Mouse (Mus musculus): ENCODE measurements around the gene Gm10563. TPM values are rescaled to one million over a fixed set of nuclear protein-coding genes. Genes with fewer than 3 reads are reported as not detected.
A peak's percentile ranks its signal among the peaks of the same experiment; 100 is the strongest.

Gene Gm10563
- polyA plus RNA-seq, 1 experiment from 2014 or later = not detected

DNA sequence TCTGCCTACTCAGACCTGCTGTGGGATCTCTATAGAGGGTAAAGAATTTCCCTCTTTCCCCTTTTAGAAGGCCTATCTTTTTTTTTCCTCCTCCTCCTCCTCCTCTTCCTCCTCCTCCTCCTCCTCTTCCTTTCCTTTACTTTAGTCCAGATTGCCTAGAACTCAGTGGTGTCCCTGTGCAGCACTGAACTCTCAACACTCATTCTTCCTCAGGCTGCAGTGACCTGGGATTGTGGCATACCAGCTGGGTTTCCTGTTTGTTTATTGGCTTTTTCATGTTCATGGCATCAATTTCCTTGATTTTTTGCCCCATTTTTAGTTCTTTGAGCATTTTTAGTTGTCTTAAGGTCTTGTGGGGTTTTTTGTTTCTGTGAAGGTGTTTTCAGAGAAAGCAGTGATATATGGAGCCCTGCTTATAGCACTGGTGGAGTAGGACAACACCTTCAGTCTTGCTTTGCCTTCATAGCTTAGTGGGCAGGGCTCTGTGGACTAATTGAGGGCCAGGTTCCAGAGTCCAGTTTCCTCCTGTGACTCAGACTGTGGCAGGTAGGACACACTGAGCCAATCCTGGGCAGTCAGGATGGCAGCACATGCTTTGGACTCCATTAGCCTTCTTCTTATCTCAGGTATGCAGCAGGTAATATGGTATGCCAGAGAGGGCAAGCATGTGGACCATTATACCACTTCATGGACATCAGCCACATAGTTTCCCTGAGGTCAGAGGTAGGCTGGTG lies 9.3 kb downstream of the Gm10563 start:
- ATAC-seq (replicated peaks; ENCODE audit: low FRiP score, low read depth) (no peak), DNase-seq (ENCODE audit: low spot score) (no peak)
- TF ChIP-seq CTCF (IDR thresholded peaks at IDR 0.05; ENCODE audit: low read depth) = no peak

DNA sequence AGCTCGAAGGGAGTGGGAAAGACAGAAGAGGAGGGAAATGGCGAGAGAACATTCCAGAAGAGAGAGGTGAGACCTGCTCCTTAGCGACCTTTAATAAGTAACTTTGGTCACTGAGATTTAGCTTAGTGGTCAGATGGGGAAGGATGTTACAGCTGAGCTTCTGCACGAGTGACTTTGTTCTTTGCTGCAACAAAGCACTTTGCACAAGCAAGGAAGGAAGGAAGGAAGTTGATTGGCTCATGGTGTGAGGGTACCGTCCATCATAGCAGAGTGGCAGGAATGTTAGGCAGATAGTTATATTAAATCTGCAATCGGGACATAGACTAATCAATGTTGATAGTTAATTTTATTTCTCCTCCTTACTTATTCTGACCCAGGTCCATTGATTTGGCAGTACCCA lies 14.9 kb downstream of the Gm10563 start:
- H3K9me3 ChIP-seq (replicated peaks; ENCODE audit: low read length) = no peaks in the 10 kb centered on the region
- DNase-seq (ENCODE audit: low spot score) = no peak
- no peaks in the 10 kb centered on the region for H3K27me3 ChIP-seq (ENCODE audit: insufficient read depth, low read length)
- H3K27ac ChIP-seq = no peak overlapping the region
- ATAC-seq (replicated peaks; ENCODE audit: low FRiP score, low read depth) = no peak
- H3K36me3 ChIP-seq (ENCODE audit: insufficient read depth, low read length) = peaks cover 39% of the 10 kb centered on the region
- WGBS = 84% methylated on average over 6 of the region's 6 CpGs
- H3K9ac ChIP-seq (ENCODE audit: low read depth, low read length) = no peak overlapping the region
- 0 out of 2 replicates have a peak, but pooled peaks cover 2% of the 10 kb centered on the region for H3K4me1 ChIP-seq (replicated peaks; ENCODE audit: insufficient read depth, low read length)
- no peak overlapping the region for H3K4me3 ChIP-seq (replicated peaks; ENCODE audit: low read depth, low read length)
- TF ChIP-seq CTCF (IDR thresholded peaks at IDR 0.05; ENCODE audit: low read depth) = no peak
- H3K4me2 ChIP-seq (ENCODE audit: low read length) = no peak overlapping the region

More for the DNA sequence above, 9.3 kb downstream of the Gm10563 start:
- Histone ChIP-seq H3K4me3 (replicated peaks; ENCODE audit: low read depth, low read length) (no peak overlapping the region), H3K4me2 (ENCODE audit: low read length) (no peak overlapping the region), H3K4me1 (replicated peaks; ENCODE audit: insufficient read depth, low read length) (no peaks in the 10 kb centered on the region), H3K27ac (no peak overlapping the region), H3K9me3 (replicated peaks; ENCODE audit: low read length) (no peaks in the 10 kb centered on the region), H3K9ac (ENCODE audit: low read depth, low read length) (no peak overlapping the region), H3K36me3 (ENCODE audit: insufficient read depth, low read length) (peaks cover 64% of the 10 kb centered on the region), H3K27me3 (ENCODE audit: insufficient read depth, low read length) (no peaks in the 10 kb centered on the region)

- peak within 1 kb of the TSS; percentile 82 for H3K9ac ChIP-seq (ENCODE audit: low read depth, low read length)
- WGBS = under 1% methylated on average over 84 of the region's 84 CpGs
- H3K9me3 ChIP-seq (replicated peaks; ENCODE audit: low read length) = no peaks in the 10 kb centered on the region
- 0 out of 2 replicates have a peak, but pooled peaks cover 3% of the 10 kb centered on the region for H3K4me1 ChIP-seq (replicated peaks; ENCODE audit: insufficient read depth, low read length)
- DNase-seq (ENCODE audit: low spot score) = peak; percentile 99
- peak within 1 kb of the TSS; percentile 72 for H3K4me2 ChIP-seq (ENCODE audit: low read length)
- H3K27ac ChIP-seq = peak within 1 kb of the TSS; percentile 86
- peak; percentile 99 for ATAC-seq (replicated peaks; ENCODE audit: low FRiP score, low read depth)
- H3K36me3 ChIP-seq (ENCODE audit: insufficient read depth, low read length) = peaks cover 22% of the 10 kb centered on the region
- TF ChIP-seq CTCF (IDR thresholded peaks at IDR 0.05; ENCODE audit: low read depth) = no peak
- no peaks in the 10 kb centered on the region for H3K27me3 ChIP-seq (ENCODE audit: insufficient read depth, low read length)
- H3K4me3 ChIP-seq (replicated peaks; ENCODE audit: low read depth, low read length) = peak within 1 kb of the TSS; percentile 89
Measured at GRCm38 (mm10) chr4:155624338-155625291, 20.6 kb downstream of the Gm10563 start, which contains the start of gene Cdk11b. Gene Cdk11b, plus strand, starts transcription at chr4:155624854.

- H3K4me1 ChIP-seq (replicated peaks; ENCODE audit: insufficient read depth, low read length) = no peaks in the 10 kb centered on the region
- H3K36me3 ChIP-seq (ENCODE audit: insufficient read depth, low read length) = peaks cover 53% of the 10 kb centered on the region
- WGBS = 94% methylated on average over 5 of the region's 5 CpGs
- no peak overlapping the region for H3K4me2 ChIP-seq (ENCODE audit: low read length)
- TF ChIP-seq CTCF (IDR thresholded peaks at IDR 0.05; ENCODE audit: low read depth) = no peak
- H3K4me3 ChIP-seq (replicated peaks; ENCODE audit: low read depth, low read length) = no peak overlapping the region
- H3K27ac ChIP-seq = no peak overlapping the region
- H3K27me3 ChIP-seq (ENCODE audit: insufficient read depth, low read length) = no peaks in the 10 kb centered on the region
- H3K9me3 ChIP-seq (replicated peaks; ENCODE audit: low read length) = no peaks in the 10 kb centered on the region
- ATAC-seq (replicated peaks; ENCODE audit: low FRiP score, low read depth) (0 out of 2 replicates have a peak, but pooled peaks have one; percentile 29), DNase-seq (ENCODE audit: low spot score) (no peak)
- no peak overlapping the region for H3K9ac ChIP-seq (ENCODE audit: low read depth, low read length)
Measured at GRCm38 (mm10) chr4:155618321-155618720, 26.9 kb downstream of the Gm10563 start.

- Histone ChIP-seq H3K4me2 (ENCODE audit: low read length) (no peak overlapping the region), H3K4me1 (replicated peaks; ENCODE audit: insufficient read depth, low read length) (no peaks in the 10 kb centered on the region), H3K36me3 (ENCODE audit: insufficient read depth, low read length) (peaks cover 53% of the 10 kb centered on the region; the same call in 1 of the 2 replicates), H3K4me3 (replicated peaks; ENCODE audit: low read depth, low read length) (no peak overlapping the region), H3K9ac (ENCODE audit: low read depth, low read length) (no peak overlapping the region), H3K27me3 (ENCODE audit: insufficient read depth, low read length) (no peaks in the 10 kb centered on the region), H3K9me3 (replicated peaks; ENCODE audit: low read length) (no peaks in the 10 kb centered on the region), H3K27ac (no peak overlapping the region)
- WGBS = 92% methylated on average over 3 of the region's 3 CpGs
- no peak for TF ChIP-seq CTCF (IDR thresholded peaks at IDR 0.05; ENCODE audit: low read depth)
- no peak for DNase-seq (ENCODE audit: low spot score)
- no peak for ATAC-seq (replicated peaks; ENCODE audit: low FRiP score, low read depth)
Measured at GRCm38 (mm10) chr4:155613264-155613663, 31.9 kb downstream of the Gm10563 start.

DNA sequence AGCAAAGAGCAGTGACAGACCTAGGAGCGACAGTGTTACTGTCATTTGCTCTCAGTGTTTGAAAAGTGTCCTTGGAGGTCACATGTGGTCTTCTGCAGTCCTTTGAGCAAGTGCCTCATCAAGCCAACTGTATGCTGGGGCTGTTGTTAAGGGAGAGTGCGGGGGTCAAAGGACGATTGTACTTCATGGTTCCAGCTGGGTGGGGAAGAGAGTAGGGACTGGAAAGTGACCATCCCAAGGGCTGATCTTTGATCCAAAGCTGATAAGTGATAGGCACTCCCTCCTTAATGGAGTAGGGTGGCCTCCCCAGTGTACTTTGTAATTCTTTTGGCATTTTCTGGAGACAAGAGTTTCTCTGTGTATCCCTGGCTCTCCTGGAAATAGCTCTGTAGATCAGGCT lies 33.3 kb downstream of the Gm10563 start:
- no peaks in the 10 kb centered on the region for H3K27me3 ChIP-seq (ENCODE audit: insufficient read depth, low read length)
- no peak overlapping the region for H3K27ac ChIP-seq
- DNase-seq (ENCODE audit: low spot score) = no peak
- no peak overlapping the region for H3K9ac ChIP-seq (ENCODE audit: low read depth, low read length)
- peaks cover 43% of the 10 kb centered on the region; the same call in 1 of the 2 replicates for H3K36me3 ChIP-seq (ENCODE audit: insufficient read depth, low read length)
- H3K9me3 ChIP-seq (replicated peaks; ENCODE audit: low read length) = no peaks in the 10 kb centered on the region
- TF ChIP-seq CTCF (IDR thresholded peaks at IDR 0.05; ENCODE audit: low read depth) = no peak
- H3K4me2 ChIP-seq (ENCODE audit: low read length) = no peak overlapping the region
- WGBS = 94% methylated on average over 3 of the region's 3 CpGs
- H3K4me1 ChIP-seq (replicated peaks; ENCODE audit: insufficient read depth, low read length) = no peaks in the 10 kb centered on the region
- no peak for ATAC-seq (replicated peaks; ENCODE audit: low FRiP score, low read depth)
- no peak overlapping the region for H3K4me3 ChIP-seq (replicated peaks; ENCODE audit: low read depth, low read length)
